Mouse (Mus musculus) cerebellum, adult 2 months (tissue): ENCODE measurements around the gene Adamtsl2.

Experiments
- CTCF ChIP-seq: fragments of 200-500 bp; IDR thresholded peaks from 2 replicates; pipeline ENCODE4 v1.5.1; 2011; ENCODE audit warnings: low read depth, mild to moderate bottlenecking, control low read depth, low read length, moderate library complexity, borderline replicate concordance; ENCODE audit not compliant: insufficient read depth
- POLR2A ChIP-seq: fragments of 200-500 bp; IDR thresholded peaks from 2 replicates; pipeline ENCODE4 v1.6.1; 2011; ENCODE audit warnings: low read length, control low read depth, borderline replicate concordance; ENCODE audit not compliant: insufficient read depth

DNA sequence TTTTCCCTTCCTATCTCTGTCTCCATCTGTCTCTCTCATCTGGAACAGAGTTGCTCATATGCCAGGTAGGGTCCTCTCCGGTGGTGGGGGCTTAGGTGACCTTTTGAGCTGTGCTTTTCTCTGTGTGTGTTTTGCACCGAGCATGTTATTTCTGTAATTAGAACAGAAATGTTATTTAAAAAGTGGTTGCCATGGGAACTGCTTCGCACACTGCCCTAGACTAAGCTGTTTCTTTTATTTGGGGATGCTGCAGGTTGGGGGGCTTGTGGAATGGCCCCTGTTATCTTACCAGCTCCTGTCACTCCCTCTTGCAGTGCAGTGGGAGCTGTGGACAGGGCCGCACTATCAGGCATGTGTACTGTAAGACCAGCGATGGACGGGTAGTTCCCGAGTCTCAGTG is 24.4 kb downstream of the Adamtsl2 start:
- TF ChIP-seq CTCF = no peak
- no peak for TF ChIP-seq POLR2A
